ENCODE assay signal across 23 mouse cellular contexts in the genomic region with DNA sequence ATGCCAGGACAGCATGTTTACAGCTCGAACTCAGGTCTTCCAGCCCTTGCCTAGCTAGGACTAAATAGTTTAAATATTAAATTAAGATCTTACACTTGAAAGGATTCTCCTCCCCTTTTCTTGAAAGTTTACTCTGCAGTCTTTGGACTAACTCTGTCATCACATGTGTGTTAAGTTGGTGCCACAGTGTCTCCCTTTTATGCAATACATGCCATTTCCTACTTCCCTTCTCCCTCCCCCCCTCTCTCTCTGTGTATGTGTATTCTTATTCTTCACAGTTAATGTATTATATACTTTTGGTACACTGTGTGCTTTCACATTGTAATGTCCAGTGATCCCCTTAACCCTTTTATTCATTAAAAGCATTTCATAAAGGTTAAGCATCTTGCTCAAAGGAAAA.
DNase-seq lines count a peak whose midpoint lies in the region; ATAC-seq and TF ChIP-seq lines count a peak whose summit lies in the region.
"Had no signal": no experiment of that assay in that cellular context is flagged by ENCODE, and none has a peak within 500 bp of the region (broad histone marks: within the 10 kb centered on the region; RNA-seq: fewer than 3 reads in every experiment).

No protein-coding gene starts in this region.

- no peaks in the 10 kb centered on the region for H3K9me3 ChIP-seq in kidney, postnatal 0 days (replicated peaks; ENCODE audit: low read length)
- H3K9me3 ChIP-seq: embryonic facial prominence, embryonic 10.5 days; embryonic facial prominence, embryonic 12.5 days had no signal

- H3K4me3 ChIP-seq in kidney, adult 2 months (ENCODE audit: insufficient read depth, low read depth, low read length), result no peak overlapping the region
- no peak overlapping the region for H3K4me3 ChIP-seq in kidney, postnatal 0 days (replicated peaks; ENCODE audit: low read depth, low read length)
- H3K4me3 ChIP-seq: embryonic facial prominence, embryonic 10.5 days; embryonic facial prominence, embryonic 12.5 days had no signal

- H3K36me3 ChIP-seq in kidney, adult 2 months (ENCODE audit: control insufficient read depth, insufficient read depth, low read length), result no peaks in the 10 kb centered on the region
- no peaks in the 10 kb centered on the region for H3K36me3 ChIP-seq in kidney, postnatal 0 days (ENCODE audit: insufficient read depth, low read length)
- H3K36me3 ChIP-seq: embryonic facial prominence, embryonic 10.5 days; embryonic facial prominence, embryonic 12.5 days; G1E had no signal

- peaks cover 3% of the 10 kb centered on the region; the same call in 1 of the 2 replicates for H3K4me1 ChIP-seq in kidney, adult 2 months (ENCODE audit: control insufficient read depth, insufficient read depth, low read length)
- no peaks in the 10 kb centered on the region for H3K4me1 ChIP-seq in kidney, postnatal 0 days (replicated peaks; ENCODE audit: insufficient read depth, low read length)
- H3K4me1 ChIP-seq: embryonic facial prominence, embryonic 10.5 days; embryonic facial prominence, embryonic 12.5 days had no signal

- no peaks in the 10 kb centered on the region for H3K27me3 ChIP-seq in kidney, adult 2 months (replicated peaks; ENCODE audit: control insufficient read depth, insufficient read depth, low read length)
- H3K27me3 ChIP-seq in kidney, postnatal 0 days (ENCODE audit: insufficient read depth, low read length), result no peaks in the 10 kb centered on the region
- H3K27me3 ChIP-seq: CH12.LX; embryonic facial prominence, embryonic 12.5 days had no signal

- TF ChIP-seq CTCF in kidney, adult 2 months (conservative IDR thresholded peaks at IDR 0.05; ENCODE audit: insufficient read depth, insufficient read length, low read depth, low read length), result no peak
- no peak for TF ChIP-seq CTCF in kidney, postnatal 0 days (IDR thresholded peaks at IDR 0.05; ENCODE audit: low read depth)

- no peak overlapping the region for H3K27ac ChIP-seq in kidney, adult 2 months (ENCODE audit: insufficient read depth, low read depth, low read length)
- no peak overlapping the region for H3K27ac ChIP-seq in kidney, postnatal 0 days
- H3K27ac ChIP-seq: embryonic facial prominence, embryonic 10.5 days; embryonic facial prominence, embryonic 12.5 days had no signal

- TF ChIP-seq POLR2A in kidney, adult 2 months (IDR thresholded peaks at IDR 0.05; ENCODE audit: low read depth, low read length), result no peak

- peak; percentile 83 for ATAC-seq in kidney, postnatal 0 days (replicated peaks; ENCODE audit: low FRiP score, low read depth)
- peak; percentile 88 for ATAC-seq in granulocyte monocyte progenitor cell, adult 5-6 weeks (replicated peaks; ENCODE audit: poor library complexity, severe bottlenecking)
- ATAC-seq in megakaryocyte progenitor cell, adult 5-6 weeks (replicated peaks; ENCODE audit: poor library complexity), result peak; percentile 84
- ATAC-seq: CD4-positive, CD25-positive, alpha-beta regulatory T cell, adult 4 months; forebrain, embryonic 14.5 days; forebrain, embryonic 16.5 days had no signal

- H3K9ac ChIP-seq in kidney, postnatal 0 days (ENCODE audit: low read depth, low read length), result no peak overlapping the region
- H3K9ac ChIP-seq: embryonic facial prominence, embryonic 12.5 days had no signal

- 47% methylated on average over 1 of the region's 1 CpGs for WGBS in kidney, adult 2 months
- 70% methylated on average over 1 of the region's 1 CpGs for WGBS in kidney, postnatal 0 days

- no peak overlapping the region for H3K4me2 ChIP-seq in kidney, postnatal 0 days (ENCODE audit: low read length)
- H3K4me2 ChIP-seq: embryonic facial prominence, embryonic 12.5 days had no signal

- DNase-seq in kidney, adult 2 months, result peak; percentile 23
- no peak for DNase-seq in kidney, postnatal 4 days
- DNase-seq in kidney, postnatal 0 days (ENCODE audit: low spot score), result no peak
- no peak for DNase-seq in kidney, adult 18-20 months
- DNase-seq in adipocyte (ENCODE audit: low spot score), result no peak
- DNase-seq: adrenal gland, adult 8-10 months; adrenal gland, postnatal 14 days; adrenal gland, postnatal 36 days; B cell, adult 2 months; cerebellum, adult 11-12 months; cerebellum, adult 2 months; cerebellum, adult 9-10 months; cerebellum, postnatal 10 days; cerebellum, postnatal 25 days had no signal
